Comparison of ENCODE assay signal across 7 mouse cellular contexts in the genomic region with DNA sequence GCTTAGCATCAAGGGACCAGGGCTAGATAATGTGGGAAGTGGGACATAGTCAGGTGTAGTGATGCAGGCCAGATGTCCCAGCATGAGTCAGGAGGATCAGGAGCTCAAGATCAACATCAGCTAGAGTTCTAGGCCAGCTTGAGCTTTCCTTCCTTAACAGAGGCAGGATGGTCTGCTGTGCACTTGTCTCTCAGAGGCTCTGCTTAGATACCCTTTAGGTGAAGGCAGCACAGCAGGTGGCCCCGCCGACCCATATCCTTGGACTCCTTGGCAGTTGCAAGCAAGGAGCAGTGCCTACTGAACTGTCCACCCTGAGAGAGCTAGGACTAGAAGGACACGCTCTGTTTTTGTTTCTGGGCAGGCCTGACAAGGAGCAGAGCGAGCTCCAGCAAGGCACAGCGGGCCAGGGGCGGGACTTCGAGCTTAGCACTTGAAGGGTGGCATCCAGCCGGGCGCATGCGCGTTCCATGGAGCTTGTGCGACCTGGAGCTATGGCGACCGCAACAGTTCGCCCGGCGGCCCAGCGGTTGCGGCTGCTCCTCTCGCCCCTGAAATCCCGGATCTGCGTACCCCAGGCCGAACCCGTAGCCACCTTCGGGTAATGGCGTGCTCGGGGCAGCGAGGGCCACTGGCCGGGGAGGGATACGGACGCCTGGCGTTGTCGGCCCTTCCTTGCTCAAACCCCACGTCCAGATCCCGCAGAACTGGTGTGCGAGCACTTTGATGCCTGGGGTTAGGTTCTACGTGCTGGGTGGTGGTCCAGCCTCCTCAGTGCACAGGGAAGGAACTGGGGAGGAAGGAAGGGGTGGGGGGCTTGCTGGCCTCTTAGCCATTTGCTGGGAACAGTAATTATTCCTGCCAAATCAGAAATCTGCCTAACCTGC. TPM values are rescaled to one million over a fixed set of nuclear protein-coding genes. Genes with fewer than 3 reads are reported as not detected.
A peak's percentile ranks its signal among the peaks of the same experiment; 100 is the strongest.
DNase-seq lines count a peak whose midpoint lies in the region; ATAC-seq lines count a peak whose summit lies in the region.

Gene Bphl, plus strand, starts transcription at position 426 of the 884 bp plus-strand sequence.

- DNase-seq in adrenal gland, postnatal 25 days, result peak; percentile 95
- peak; percentile 99 for DNase-seq in heart, adult 11 months
- peak; percentile 95 for DNase-seq in kidney, adult 18-20 months
- DNase-seq in limb, embryonic 11.5 days (ENCODE audit: low spot score), result peak; percentile 92
- DNase-seq in midbrain, embryonic 14.5 days, result peak; percentile 98
- peak; percentile 76 to 83 for DNase-seq in spleen, adult 18-20 months

- peak within 1 kb of the TSS; percentile 80 for H3K4me2 ChIP-seq in embryonic facial prominence, embryonic 12.5 days (replicated peaks)
- peak within 1 kb of the TSS; percentile 69 for H3K4me2 ChIP-seq in limb, embryonic 11.5 days (ENCODE audit: low read depth, severe bottlenecking)
- peak within 1 kb of the TSS; percentile 85 for H3K4me2 ChIP-seq in midbrain, embryonic 14.5 days (ENCODE audit: low read length)

- peak within 1 kb of the TSS; percentile 72 for H3K4me3 ChIP-seq in embryonic facial prominence, embryonic 12.5 days
- peak within 1 kb of the TSS; percentile 69 for H3K4me3 ChIP-seq in limb, embryonic 11.5 days (ENCODE audit: low read depth, low read length)
- peak within 1 kb of the TSS; percentile 64 for H3K4me3 ChIP-seq in midbrain, embryonic 14.5 days (replicated peaks; ENCODE audit: low read depth, low read length)

- H3K4me1 ChIP-seq in embryonic facial prominence, embryonic 12.5 days, result peaks cover 14% of the 10 kb centered on the region
- peaks cover 5% of the 10 kb centered on the region for H3K4me1 ChIP-seq in limb, embryonic 11.5 days (ENCODE audit: control insufficient read depth, insufficient read depth, low read length)
- H3K4me1 ChIP-seq in midbrain, embryonic 14.5 days (ENCODE audit: control insufficient read depth, insufficient read depth, low read length), result peaks cover 11% of the 10 kb centered on the region

- peaks cover 10% of the 10 kb centered on the region for H3K36me3 ChIP-seq in embryonic facial prominence, embryonic 12.5 days
- no peaks in the 10 kb centered on the region; the same call in 1 of the 2 replicates for H3K36me3 ChIP-seq in limb, embryonic 11.5 days (ENCODE audit: control insufficient read depth, insufficient read depth, low read length)
- peaks cover 5% of the 10 kb centered on the region for H3K36me3 ChIP-seq in midbrain, embryonic 14.5 days (ENCODE audit: control insufficient read depth, insufficient read depth, low read length)

- peak within 1 kb of the TSS; percentile 85 for H3K9ac ChIP-seq in embryonic facial prominence, embryonic 12.5 days
- peak within 1 kb of the TSS; percentile 94 for H3K9ac ChIP-seq in limb, embryonic 11.5 days (ENCODE audit: low read length)
- peak within 1 kb of the TSS; percentile 89 for H3K9ac ChIP-seq in midbrain, embryonic 14.5 days (replicated peaks; ENCODE audit: low read length)

- H3K27me3 ChIP-seq in embryonic facial prominence, embryonic 12.5 days, result no peaks in the 10 kb centered on the region
- no peaks in the 10 kb centered on the region for H3K27me3 ChIP-seq in limb, embryonic 11.5 days (ENCODE audit: control insufficient read depth, insufficient read depth, low read length)
- no peaks in the 10 kb centered on the region for H3K27me3 ChIP-seq in midbrain, embryonic 14.5 days (ENCODE audit: control insufficient read depth, insufficient read depth, low read length)

- ATAC-seq in embryonic facial prominence, embryonic 12.5 days (ENCODE audit: insufficient number of reproducible peaks, insufficient read depth, low FRiP score, low TSS enrichment), result peak; percentile 89
- ATAC-seq in limb, embryonic 11.5 days (ENCODE audit: insufficient number of reproducible peaks, low FRiP score, low TSS enrichment, low read depth), result peak; percentile 92
- ATAC-seq in midbrain, embryonic 14.5 days (ENCODE audit: low FRiP score, low TSS enrichment), result peak; percentile 95

- under 1% methylated on average over 37 of the region's 37 CpGs for WGBS in embryonic facial prominence, embryonic 12.5 days
- under 1% methylated on average over 37 of the region's 37 CpGs for WGBS in limb, embryonic 11.5 days
- under 1% methylated on average over 37 of the region's 37 CpGs for WGBS in midbrain, embryonic 14.5 days

- H3K9me3 ChIP-seq in embryonic facial prominence, embryonic 12.5 days, result no peaks in the 10 kb centered on the region
- no peaks in the 10 kb centered on the region for H3K9me3 ChIP-seq in limb, embryonic 11.5 days (ENCODE audit: control insufficient read depth, low read length)
- no peaks in the 10 kb centered on the region for H3K9me3 ChIP-seq in midbrain, embryonic 14.5 days (ENCODE audit: control insufficient read depth, low read length)

- H3K27ac ChIP-seq in embryonic facial prominence, embryonic 12.5 days, result peak within 1 kb of the TSS; percentile 89
- H3K27ac ChIP-seq in limb, embryonic 11.5 days (replicated peaks; ENCODE audit: low read depth, low read length), result peak within 1 kb of the TSS; percentile 69; the same call in 1 of the 2 replicates
- peak within 1 kb of the TSS; percentile 87 for H3K27ac ChIP-seq in midbrain, embryonic 14.5 days (replicated peaks; ENCODE audit: low read depth, low read length)

RNA-seq across cellular contexts. Expression of gene Bphl, which starts in this region (rescaled TPM):
- total RNA-seq in adrenal gland, postnatal 25 days (2021), result 89.9 and 96.6 TPM in 2 replicates
- 40.2 and 43.9 TPM in 2 replicates for polyA plus RNA-seq in embryonic facial prominence, embryonic 12.5 days (2016; fragmentation: Nextera tagmentation; extraction: Ambion mirVana)
- polyA plus RNA-seq in limb, embryonic 11.5 days (2014; fragmentation: Nextera tagmentation; extraction: Ambion mirVana), result 36.1 and 41.9 TPM in 2 replicates
- polyA plus RNA-seq in midbrain, embryonic 14.5 days (2014; fragmentation: Nextera tagmentation; extraction: Ambion mirVana), result 28.7 and 36.8 TPM in 2 replicates

Comparison
In these comparisons a context has a peak if more than half of its experiments do, and no peak if none do; other contexts are left out.
1. Peak in every context shown above with its lines: DNase-seq, ATAC-seq, H3K4me3 ChIP-seq and H3K27ac ChIP-seq.